Comparison of ENCODE assay signal across 8 mouse cellular contexts in genomic region chr19:46962841-46963240, GRCm38 (mm10). TPM values are rescaled to one million over a fixed set of nuclear protein-coding genes. Genes with fewer than 3 reads are reported as not detected.
DNase-seq lines count a peak whose midpoint lies in the region; ATAC-seq lines count a peak whose summit lies in the region.

No protein-coding gene starts in this region.

- H3K9me3 ChIP-seq in heart, embryonic 10.5 days, result no peaks in the 10 kb centered on the region
- H3K9me3 ChIP-seq in hindbrain, embryonic 12.5 days (replicated peaks), result no peaks in the 10 kb centered on the region
- H3K9me3 ChIP-seq in midbrain, embryonic 10.5 days (replicated peaks), result no peaks in the 10 kb centered on the region

- intact Hi-C loops in heart, postnatal 14 days (cut with DNase I), result no loop called here

- peaks cover 27% of the 10 kb centered on the region for H3K4me1 ChIP-seq in heart, embryonic 10.5 days
- H3K4me1 ChIP-seq in hindbrain, embryonic 12.5 days, result peaks cover 31% of the 10 kb centered on the region
- H3K4me1 ChIP-seq in midbrain, embryonic 10.5 days, result peaks cover 32% of the 10 kb centered on the region

- H3K4me3 ChIP-seq in heart, embryonic 10.5 days, result peak overlapping the region; percentile 88
- H3K4me3 ChIP-seq in hindbrain, embryonic 12.5 days, result peak overlapping the region; percentile 76
- peak overlapping the region; percentile 87 for H3K4me3 ChIP-seq in midbrain, embryonic 10.5 days

- no peak for DNase-seq in heart, embryonic 10.5 days (ENCODE audit: low spot score)
- DNase-seq in heart, postnatal 14 days, result no peak
- DNase-seq in NIH3T3 (ENCODE audit: low read depth), result peak; percentile 38
- no peak for DNase-seq in midbrain, embryonic 10.5 days (ENCODE audit: low spot score)
- DNase-seq in cerebellum, adult 9-10 months, result no peak

- peak overlapping the region; percentile 99 for H3K27ac ChIP-seq in heart, embryonic 10.5 days
- H3K27ac ChIP-seq in hindbrain, embryonic 12.5 days, result peak overlapping the region; percentile 98; the same call in 1 of the 2 replicates
- H3K27ac ChIP-seq in midbrain, embryonic 10.5 days (replicated peaks), result no peak overlapping the region

- no peak overlapping the region for H3K9ac ChIP-seq in hindbrain, embryonic 12.5 days

- no peaks in the 10 kb centered on the region for H3K36me3 ChIP-seq in heart, embryonic 10.5 days
- no peaks in the 10 kb centered on the region for H3K36me3 ChIP-seq in hindbrain, embryonic 12.5 days
- no peaks in the 10 kb centered on the region for H3K36me3 ChIP-seq in midbrain, embryonic 10.5 days

- 23% methylated on average over 7 of the region's 7 CpGs for WGBS in heart, embryonic 10.5 days
- WGBS in hindbrain, embryonic 12.5 days, result 32% methylated on average over 7 of the region's 7 CpGs
- 33% methylated on average over 7 of the region's 7 CpGs for WGBS in midbrain, embryonic 10.5 days

- H3K4me2 ChIP-seq in hindbrain, embryonic 12.5 days (replicated peaks), result peak overlapping the region; percentile 64

- H3K27me3 ChIP-seq in heart, embryonic 10.5 days (ENCODE audit: insufficient read depth, poor library complexity, severe bottlenecking), result no peaks in the 10 kb centered on the region
- no peaks in the 10 kb centered on the region for H3K27me3 ChIP-seq in hindbrain, embryonic 12.5 days
- H3K27me3 ChIP-seq in midbrain, embryonic 10.5 days (ENCODE audit: low read depth, poor library complexity, severe bottlenecking), result no peaks in the 10 kb centered on the region

- ATAC-seq in hindbrain, embryonic 12.5 days (ENCODE audit: low FRiP score), result no peak
- no peak for ATAC-seq in cerebellum, adult (ENCODE audit: insufficient number of reproducible peaks, low FRiP score, low TSS enrichment)
- no peak for ATAC-seq in monocyte, adult 5-6 weeks (replicated peaks; ENCODE audit: insufficient number of reproducible peaks, low FRiP score, low TSS enrichment, poor library complexity, severe bottlenecking)

RNA-seq across cellular contexts. Expression of gene Ina, which starts 51.7 kb away (rescaled TPM):
- polyA plus RNA-seq in heart, embryonic 10.5 days (2016; fragmentation: Nextera tagmentation; extraction: Ambion mirVana), result 0.15 and 0.60 TPM in 2 replicates
- not detected for total RNA-seq in heart, postnatal 14 days (2021)
- 578 and 632 TPM in 2 replicates for polyA plus RNA-seq in hindbrain, embryonic 12.5 days (2016; fragmentation: Nextera tagmentation; extraction: Ambion mirVana)
- polyA plus RNA-seq in midbrain, embryonic 10.5 days (2016; fragmentation: Nextera tagmentation; extraction: Ambion mirVana), result 51.0 and 98.3 TPM in 2 replicates
- total RNA-seq in monocyte, adult 5-6 weeks (2017), result not detected in 3 replicates

RNA-seq across cellular contexts. Expression of gene Nt5c2, which starts 52.1 kb away (rescaled TPM):
- polyA plus RNA-seq in heart, embryonic 10.5 days (2016; fragmentation: Nextera tagmentation; extraction: Ambion mirVana), result 71.8 and 86.3 TPM in 2 replicates
- total RNA-seq in heart, postnatal 14 days (2021), result 10 to 100 TPM; 64.9 to 75.1 TPM
- polyA plus RNA-seq in hindbrain, embryonic 12.5 days (2016; fragmentation: Nextera tagmentation; extraction: Ambion mirVana), result 85.3 and 89.1 TPM in 2 replicates
- 64.1 and 77.4 TPM in 2 replicates for polyA plus RNA-seq in midbrain, embryonic 10.5 days (2016; fragmentation: Nextera tagmentation; extraction: Ambion mirVana)
- total RNA-seq in monocyte, adult 5-6 weeks (2017), result 45.4 to 63.8 TPM (median 58.6 TPM) in 3 replicates

Comparison
In these comparisons a context has a peak if more than half of its experiments do, and no peak if none do; other contexts are left out.
1. RNA of gene Ina, which starts 51.7 kb away (polyA plus RNA-seq): 578 to 632 TPM in hindbrain, embryonic 12.5 days and 51.0 to 98.3 TPM in midbrain, embryonic 10.5 days; 0.15 to 0.60 TPM in heart, embryonic 10.5 days; every median in the first group is over 10 times any median in the second.
2. Peak in every context shown above with its lines, with median percentiles within 50 percentile points of each other: H3K4me3 ChIP-seq.